Mouse (Mus musculus) embryonic facial prominence, embryonic 14.5 days (tissue): ENCODE measurements at regions not wholly inside any gene's neighbourhood (a gene's known extent, or its start where the extent isn't known, plus 50 kb on each side); places are given as distances from the start of the nearest gene placed in this dataset.

Source experiments
- ATAC-seq: fragments of 200-750 bp; cut with Nextera tagmentation; 2 replicates; pipeline ENCODE4 v1.8.0; 2017; ENCODE audit warnings: low read depth, moderate number of reproducible peaks, moderate TSS enrichment
- DNase-seq: peaks from one replicate; pipeline ENCODE4 v3.0.0-alpha.2; 2015; ENCODE audit warnings: low spot score
- H3K27ac ChIP-seq: fragments of 300-500 bp; sonication (generic); replicated peaks from 2 replicates; pipeline ENCODE4 v1.5.1; 2014; ENCODE audit warnings: low read depth, mild to moderate bottlenecking, low read length, moderate library complexity
- H3K27me3 ChIP-seq: fragments of 300-500 bp; sonication (generic); replicated peaks from 2 replicates; pipeline ENCODE4 v1.6.1; 2014; ENCODE audit warnings: low read length; ENCODE audit not compliant: control insufficient read depth, insufficient read depth
- H3K36me3 ChIP-seq: fragments of 300-500 bp; sonication (generic); 2 replicates; pipeline ENCODE4 v1.6.1; 2014; ENCODE audit warnings: low read length, mixed read lengths; ENCODE audit not compliant: control insufficient read depth, insufficient read depth
- H3K4me1 ChIP-seq: fragments of 300-500 bp; sonication (generic); 2 replicates; pipeline ENCODE4 v1.6.1; 2014; ENCODE audit warnings: antibody characterized with exemption, low read length; ENCODE audit not compliant: control insufficient read depth, insufficient read depth
- H3K4me2 ChIP-seq: fragments of 300-500 bp; sonication (generic); 2 replicates; pipeline ENCODE4 v1.6.1; 2014; ENCODE audit warnings: low read depth, mild to moderate bottlenecking, low read length, moderate library complexity, mixed read lengths
- H3K4me3 ChIP-seq: fragments of 300-500 bp; sonication (generic); 2 replicates; pipeline ENCODE4 v1.5.1; 2014; ENCODE audit warnings: low read depth, mild to moderate bottlenecking, low read length
- H3K9ac ChIP-seq: fragments of 300-500 bp; sonication (generic); 2 replicates; pipeline ENCODE4 v1.6.1; 2014; ENCODE audit warnings: low read depth, mild to moderate bottlenecking, low read length, moderate library complexity, mixed read lengths
- H3K9me3 ChIP-seq: fragments of 300-500 bp; sonication (generic); 2 replicates; pipeline ENCODE4 v1.6.1; 2016; ENCODE audit warnings: low read length; ENCODE audit not compliant: control insufficient read depth
- WGBS: fragments of 180-500 bp; shearing (Covaris S2); extraction: QIAGEN DNeasy Blood & Tissue Kit; methylation state at CpG from one replicate; pipeline ENCODE4 v1.1.7; 2014; 5-methylcytosine and 5-hydroxymethylcytosine counted together

- Histone ChIP-seq H3K27ac (peak overlapping the region; percentile 89), H3K27me3 (no peaks in the 10 kb centered on the region), H3K4me1 (peaks cover 45% of the 10 kb centered on the region), H3K9me3 (no peaks in the 10 kb centered on the region), H3K9ac (no peak overlapping the region), H3K4me3 (no peak overlapping the region), H3K36me3 (no peaks in the 10 kb centered on the region), H3K4me2 (no peak overlapping the region)
- WGBS: 69% methylated on average over 3 of the region's 3 CpGs
- no peak for ATAC-seq
- DNase-seq: no peak
These were observed 264.3 kb downstream of the Sorl1 start for GRCm38 (mm10) chr9:41859780-41860179.

DNA sequence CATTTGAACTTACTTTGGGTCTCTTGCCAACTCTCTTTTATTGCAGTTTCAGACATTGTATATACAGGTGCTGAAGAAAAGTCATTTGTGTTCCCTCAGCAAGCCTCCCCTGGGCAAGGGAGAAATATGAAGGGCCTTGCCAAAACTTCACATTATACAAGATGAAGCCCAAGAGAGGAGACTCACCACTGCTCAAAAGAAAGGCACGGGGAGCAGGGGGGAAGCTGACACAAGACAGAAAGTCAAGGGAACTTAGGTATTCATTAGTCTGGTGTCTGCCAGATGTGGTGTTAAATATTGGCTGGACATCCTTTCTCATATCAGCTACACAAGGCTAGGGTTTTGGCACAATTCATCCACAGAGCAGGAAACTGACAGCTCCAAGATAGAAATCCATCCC is 272.0 kb downstream of the Sorl1 start:
- DNase-seq (peak; percentile 88), ATAC-seq (peak; percentile 84)
- Histone ChIP-seq H3K4me3 (no peak overlapping the region), H3K9ac (no peak overlapping the region), H3K4me1 (peaks cover 2% of the 10 kb centered on the region; the same call in 1 of the 2 replicates), H3K27me3 (no peaks in the 10 kb centered on the region), H3K9me3 (no peaks in the 10 kb centered on the region), H3K27ac (no peak overlapping the region), H3K36me3 (no peaks in the 10 kb centered on the region), H3K4me2 (no peak overlapping the region)
- WGBS: 45% methylated on average over 1 of the region's 1 CpGs

DNA sequence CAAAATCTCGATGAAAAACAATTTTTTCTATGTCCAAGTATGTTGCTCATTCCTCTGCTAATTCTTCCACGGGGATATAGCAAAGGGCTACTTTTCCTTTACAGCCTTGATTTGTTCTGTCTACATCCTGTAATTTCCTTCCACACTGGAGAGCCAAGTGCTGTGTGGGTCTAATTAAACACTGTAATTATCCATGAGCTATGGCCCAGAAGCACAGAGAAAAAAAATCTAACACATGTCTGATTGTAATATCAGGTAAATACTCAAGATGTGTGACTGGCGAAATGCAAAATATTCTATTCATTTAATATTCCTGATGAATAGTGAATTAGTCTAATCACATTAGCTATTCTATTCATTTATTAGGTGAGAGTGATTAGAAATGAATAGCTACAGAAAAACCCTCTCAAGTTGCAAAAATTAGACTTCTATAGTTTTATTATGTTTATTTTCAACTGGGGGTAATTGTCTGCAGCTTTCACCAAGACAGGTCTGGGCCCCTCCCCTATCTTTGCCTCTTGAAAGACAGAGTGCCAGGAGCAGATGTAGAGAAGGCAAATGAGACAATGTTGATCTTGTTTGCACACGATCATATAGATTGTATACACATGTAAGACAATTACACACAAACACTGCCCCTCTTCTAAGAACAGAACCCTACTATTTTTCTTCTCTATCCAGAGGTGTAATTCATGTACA is 274.3 kb downstream of the Sorl1 start:
- Histone ChIP-seq H3K36me3 (no peaks in the 10 kb centered on the region), H3K27ac (peak overlapping the region; percentile 16; the same call in 1 of the 2 replicates), H3K4me3 (no peak overlapping the region), H3K4me1 (no peaks in the 10 kb centered on the region), H3K27me3 (no peaks in the 10 kb centered on the region), H3K4me2 (no peak overlapping the region), H3K9me3 (no peaks in the 10 kb centered on the region), H3K9ac (no peak overlapping the region)
- DNase-seq (no peak), ATAC-seq (no peak)
- 48% methylated on average over 4 of the region's 4 CpGs for WGBS

GRCm38 (mm10) chr9:41844616-41845015 is 279.5 kb downstream of the Sorl1 start:
- Histone ChIP-seq H3K4me1 (no peaks in the 10 kb centered on the region), H3K27ac (no peak overlapping the region), H3K4me2 (no peak overlapping the region), H3K36me3 (no peaks in the 10 kb centered on the region), H3K9me3 (no peaks in the 10 kb centered on the region), H3K9ac (no peak overlapping the region), H3K4me3 (no peak overlapping the region), H3K27me3 (no peaks in the 10 kb centered on the region)
- DNase-seq (no peak), ATAC-seq (no peak)
- 75% methylated on average over 3 of the region's 3 CpGs for WGBS

- Histone ChIP-seq H3K4me1 (no peaks in the 10 kb centered on the region; the same call in 1 of the 2 replicates), H3K9ac (no peak overlapping the region), H3K4me3 (no peak overlapping the region), H3K4me2 (no peak overlapping the region), H3K9me3 (peaks cover 9% of the 10 kb centered on the region; the same call in 1 of the 2 replicates), H3K36me3 (no peaks in the 10 kb centered on the region), H3K27me3 (no peaks in the 10 kb centered on the region), H3K27ac (no peak overlapping the region)
- no peak for ATAC-seq
- WGBS: 63% methylated on average over 11 of the region's 11 CpGs
- DNase-seq: no peak
These were observed 289.4 kb downstream of the Sorl1 start for GRCm38 (mm10) chr9:41834487-41835404.

GRCm38 (mm10) chr9:41833408-41833807 is 290.7 kb downstream of the Sorl1 start:
- Histone ChIP-seq H3K27ac (no peak overlapping the region), H3K4me1 (no peaks in the 10 kb centered on the region; the same call in 1 of the 2 replicates), H3K4me3 (no peak overlapping the region), H3K36me3 (no peaks in the 10 kb centered on the region), H3K9me3 (peaks cover 9% of the 10 kb centered on the region; the same call in 1 of the 2 replicates), H3K27me3 (no peaks in the 10 kb centered on the region), H3K9ac (no peak overlapping the region), H3K4me2 (no peak overlapping the region)
- 100% methylated on average over 1 of the region's 1 CpGs for WGBS
- no peak for ATAC-seq
- no peak for DNase-seq

DNA sequence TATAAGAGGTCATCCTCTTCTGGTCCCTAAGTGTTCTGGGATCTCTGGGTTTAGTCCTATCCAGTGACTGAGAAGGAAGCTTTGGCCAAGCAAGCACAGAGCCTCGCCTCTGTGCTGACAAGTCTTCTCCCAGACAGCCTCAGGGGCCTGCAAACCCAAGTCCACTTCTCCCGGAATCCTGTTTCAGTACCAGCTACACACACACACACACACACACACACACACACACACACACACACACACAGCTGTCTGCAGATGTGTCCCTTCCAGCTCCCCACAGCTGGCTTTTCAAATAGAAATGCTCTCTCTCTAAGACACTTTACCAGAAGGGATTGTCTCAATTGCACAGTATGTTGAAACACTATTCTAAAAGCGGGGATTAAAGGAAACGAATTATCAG is 296.7 kb downstream of the Sorl1 start:
- Histone ChIP-seq H3K9ac (0 out of 2 replicates have a peak overlapping the region, but pooled peaks have one; percentile 22), H3K9me3 (no peaks in the 10 kb centered on the region), H3K4me1 (peaks cover 8% of the 10 kb centered on the region; the same call in 1 of the 2 replicates), H3K4me3 (no peak overlapping the region), H3K36me3 (no peaks in the 10 kb centered on the region), H3K27me3 (no peaks in the 10 kb centered on the region), H3K4me2 (no peak overlapping the region), H3K27ac (0 out of 2 replicates have a peak overlapping the region, but pooled peaks have one; percentile 28)
- DNase-seq (peak; percentile 42), ATAC-seq (0 out of 2 replicates have a peak, but pooled peaks have one; percentile 30)
- 38% methylated on average over 4 of the region's 4 CpGs for WGBS

GRCm38 (mm10) chr9:41821401-41821800 is 302.7 kb downstream of the Sorl1 start:
- H3K27ac ChIP-seq: peak overlapping the region; percentile 62; the same call in 1 of the 2 replicates
- no peaks in the 10 kb centered on the region for H3K9me3 ChIP-seq
- H3K4me3 ChIP-seq: no peak overlapping the region
- H3K36me3 ChIP-seq: no peaks in the 10 kb centered on the region
- H3K4me1 ChIP-seq: peaks cover 22% of the 10 kb centered on the region
- H3K27me3 ChIP-seq: no peaks in the 10 kb centered on the region
- 37% methylated on average over 4 of the region's 4 CpGs for WGBS
- peak; percentile 77 for DNase-seq
- no peak overlapping the region for H3K9ac ChIP-seq
- H3K4me2 ChIP-seq: no peak overlapping the region
- ATAC-seq: no peak
